Mouse (Mus musculus) midbrain, embryonic 11.5 days (tissue): ENCODE results near the gene Tacc2. TPM values are rescaled to one million over a fixed set of nuclear protein-coding genes. Genes with fewer than 3 reads are reported as not detected.

Experiments used
- ATAC-seq: fragments of 200-750 bp; cut with Nextera tagmentation; 2 replicates; pipeline ENCODE4 v1.8.0; 2017; ENCODE audit warnings: moderate TSS enrichment, moderate library complexity; ENCODE audit not compliant: low FRiP score
- DNase-seq: peaks from one replicate; pipeline ENCODE4 v3.0.0; 2015; ENCODE audit warnings: low spot score; ENCODE audit errors: missing footprints
- H3K27ac ChIP-seq: fragments of 300-500 bp; sonication (generic); 2 replicates; pipeline ENCODE4 v1.5.1; 2014; ENCODE audit warnings: low read depth, low read length
- H3K27me3 ChIP-seq: fragments of 300-500 bp; sonication (generic); 2 replicates; pipeline ENCODE4 v1.6.1; 2014; ENCODE audit warnings: mild to moderate bottlenecking, low read length, moderate library complexity, mixed read lengths; ENCODE audit not compliant: control insufficient read depth, insufficient read depth
- H3K36me3 ChIP-seq: fragments of 300-500 bp; sonication (generic); 2 replicates; pipeline ENCODE4 v1.6.1; 2014; ENCODE audit warnings: mild to moderate bottlenecking, low read length, moderate library complexity, mixed read lengths; ENCODE audit not compliant: control insufficient read depth, insufficient read depth
- H3K4me1 ChIP-seq: fragments of 300-500 bp; sonication (generic); 2 replicates; pipeline ENCODE4 v1.6.1; 2014; ENCODE audit warnings: low read length; ENCODE audit not compliant: control insufficient read depth, insufficient read depth
- H3K4me2 ChIP-seq: fragments of 300-500 bp; sonication (generic); 2 replicates; pipeline ENCODE4 v1.6.1; 2014; ENCODE audit warnings: mild to moderate bottlenecking, moderate library complexity
- H3K4me3 ChIP-seq: fragments of 300-500 bp; sonication (generic); 2 replicates; pipeline ENCODE4 v1.5.1; 2014; ENCODE audit warnings: low read depth, low read length
- H3K9ac ChIP-seq: fragments of 300-500 bp; sonication (generic); 2 replicates; pipeline ENCODE4 v1.6.1; 2014; ENCODE audit warnings: low read length
- H3K9me3 ChIP-seq: fragments of 300-500 bp; sonication (generic); 2 replicates; pipeline ENCODE4 v1.6.1; 2016; ENCODE audit warnings: low read length; ENCODE audit not compliant: control insufficient read depth
- WGBS: fragments of 180-500 bp; shearing (Covaris S2); extraction: QIAGEN DNeasy Blood & Tissue Kit; methylation state at CpG from one replicate; pipeline ENCODE4 v1.1.7; 2014; 5-methylcytosine and 5-hydroxymethylcytosine counted together
- polyA plus RNA-seq: library from polyadenylated mRNA; unstranded; fragments of >200 nt; fragmentation: Nextera tagmentation; extraction: Ambion mirVana; gene quantifications from 2 replicates; pipeline ENCODE4 v1.2.1, GENCODE M21; 2014

Gene Tacc2
- polyA plus RNA-seq, 1 experiment from 2014 or later = 47.3 TPM

DNA sequence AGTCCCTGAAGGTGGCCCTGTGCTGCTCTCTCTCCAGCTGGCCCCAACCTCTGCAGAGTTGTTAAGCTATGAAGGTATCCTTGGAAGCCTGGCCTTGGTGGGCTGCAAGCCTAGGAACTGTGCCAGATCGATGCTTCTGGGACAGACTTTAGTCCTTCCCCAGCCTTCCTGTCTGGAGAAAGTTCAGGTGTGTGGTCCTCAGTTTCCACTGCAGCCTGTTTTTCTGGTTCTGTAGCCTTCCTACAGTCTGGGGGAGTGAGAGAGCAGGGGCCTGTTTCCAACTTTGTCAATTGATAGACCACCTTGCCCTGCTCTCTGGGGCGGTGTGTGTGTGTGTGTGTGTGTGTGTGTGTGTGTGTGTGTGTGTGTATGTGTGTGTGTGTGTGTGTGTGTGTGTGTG lies 114.7 kb downstream of the Tacc2 start:
- peak; percentile 86 for DNase-seq

DNA sequence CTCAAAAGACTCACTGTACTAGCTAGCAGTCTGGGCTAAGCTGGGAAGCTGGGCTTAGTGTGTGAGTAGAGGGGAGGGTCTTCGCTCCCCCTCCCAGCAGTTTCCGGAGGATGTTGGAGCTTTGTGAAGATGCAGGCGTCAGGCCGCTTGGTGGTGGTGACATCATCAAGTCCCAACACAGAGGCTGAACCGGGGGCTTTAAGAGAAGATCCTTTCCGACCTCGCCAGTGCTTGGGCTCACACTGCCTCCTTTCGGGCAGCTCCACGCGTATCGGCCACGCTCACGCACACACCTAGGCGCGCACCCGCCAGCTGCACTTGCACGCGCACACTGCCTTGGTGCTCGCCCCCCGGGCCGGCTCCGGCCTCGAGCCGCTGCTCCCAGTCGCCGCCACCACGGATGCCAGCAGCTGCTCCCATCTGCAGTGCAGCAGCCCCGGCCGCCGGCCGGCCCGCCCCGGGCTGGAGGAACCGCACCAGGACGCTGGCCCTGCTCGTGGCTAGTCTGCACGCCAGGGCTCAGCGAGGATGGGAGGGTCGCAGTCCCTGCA lies 115.2 kb downstream of the Tacc2 start:
- DNase-seq = peak; percentile 99
- peaks cover 53% of the 10 kb centered on the region for H3K4me1 ChIP-seq
- peak overlapping the region; percentile 98 for H3K9ac ChIP-seq
- peak; percentile 90 for ATAC-seq
- peak overlapping the region; percentile 76 for H3K4me3 ChIP-seq
- under 1% methylated on average over 39 of the region's 39 CpGs for WGBS
- no peaks in the 10 kb centered on the region for H3K9me3 ChIP-seq
- H3K36me3 ChIP-seq = no peaks in the 10 kb centered on the region
- H3K4me2 ChIP-seq = peak overlapping the region; percentile 88
- H3K27me3 ChIP-seq = no peaks in the 10 kb centered on the region
- peak overlapping the region; percentile 97 for H3K27ac ChIP-seq

More for the DNA sequence above, 114.7 kb downstream of the Tacc2 start:
- WGBS = 56% methylated on average over 2 of the region's 2 CpGs
- Histone ChIP-seq H3K4me1 (peaks cover 48% of the 10 kb centered on the region), H3K9ac (peak overlapping the region; percentile 98; the same call in 1 of the 2 replicates), H3K9me3 (no peaks in the 10 kb centered on the region), H3K4me2 (peak overlapping the region; percentile 88; the same call in 1 of the 2 replicates), H3K4me3 (no peak overlapping the region), H3K27ac (peak overlapping the region; percentile 97), H3K36me3 (no peaks in the 10 kb centered on the region), H3K27me3 (no peaks in the 10 kb centered on the region)
- peak; percentile 4; the same call in 1 of the 2 replicates for ATAC-seq

- Histone ChIP-seq H3K9ac (peak overlapping the region; percentile 98), H3K4me1 (peaks cover 53% of the 10 kb centered on the region), H3K27ac (peak overlapping the region; percentile 97), H3K4me2 (peak overlapping the region; percentile 88), H3K36me3 (no peaks in the 10 kb centered on the region), H3K4me3 (peak overlapping the region; percentile 76), H3K9me3 (no peaks in the 10 kb centered on the region), H3K27me3 (no peaks in the 10 kb centered on the region)
- peak; percentile 95 for DNase-seq
- ATAC-seq = peak; percentile 47
- WGBS = 2% methylated on average over 19 of the region's 19 CpGs
Measured at GRCm38 (mm10) chr7:130692943-130693799, 115.9 kb downstream of the Tacc2 start.

DNA sequence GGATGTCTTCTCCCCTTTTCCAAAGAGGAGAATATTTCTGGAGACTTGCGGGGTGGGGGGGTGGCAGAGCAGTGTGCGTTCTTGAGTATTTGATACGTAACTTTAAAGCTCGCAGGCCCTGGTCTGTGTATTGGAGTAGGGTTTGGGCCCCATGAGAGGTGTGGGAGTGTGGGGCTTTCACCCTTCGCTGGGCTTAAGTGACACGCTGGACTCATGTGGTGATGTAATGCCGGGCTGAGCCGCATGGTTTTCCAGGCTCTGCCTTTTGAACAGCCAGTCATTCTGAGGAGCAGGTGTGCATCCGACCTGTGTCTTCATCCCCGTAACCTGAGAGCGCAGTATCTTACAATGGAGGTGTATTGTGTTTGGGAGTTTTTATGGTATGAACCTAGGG lies 116.6 kb downstream of the Tacc2 start:
- WGBS = 16% methylated on average over 11 of the region's 11 CpGs
- Histone ChIP-seq H3K27me3 (no peaks in the 10 kb centered on the region), H3K9ac (peak overlapping the region; percentile 98), H3K9me3 (no peaks in the 10 kb centered on the region), H3K27ac (no peak overlapping the region; the same call in 1 of the 2 replicates), H3K36me3 (no peaks in the 10 kb centered on the region), H3K4me1 (peaks cover 53% of the 10 kb centered on the region), H3K4me2 (peak overlapping the region; percentile 88), H3K4me3 (peak overlapping the region; percentile 76)
- peak; percentile 93 for DNase-seq
- no peak for ATAC-seq

GRCm38 (mm10) chr7:130695669-130696338 lies 118.6 kb downstream of the Tacc2 start:
- no peaks in the 10 kb centered on the region for H3K9me3 ChIP-seq
- DNase-seq (no peak), ATAC-seq (no peak)
- peaks cover 48% of the 10 kb centered on the region for H3K4me1 ChIP-seq
- no peaks in the 10 kb centered on the region for H3K27me3 ChIP-seq
- H3K9ac ChIP-seq = no peak overlapping the region
- H3K4me2 ChIP-seq = peak overlapping the region; percentile 3; the same call in 1 of the 2 replicates
- no peaks in the 10 kb centered on the region for H3K36me3 ChIP-seq
- no peak overlapping the region for H3K4me3 ChIP-seq
- H3K27ac ChIP-seq = no peak overlapping the region
- WGBS = 75% methylated on average over 13 of the region's 13 CpGs

GRCm38 (mm10) chr7:130696347-130697234 lies 119.4 kb downstream of the Tacc2 start:
- no peak overlapping the region for H3K4me3 ChIP-seq
- H3K4me1 ChIP-seq = peaks cover 47% of the 10 kb centered on the region
- WGBS = 66% methylated on average over 16 of the region's 16 CpGs
- peak overlapping the region; percentile 15; the same call in 1 of the 2 replicates for H3K4me2 ChIP-seq
- no peak for ATAC-seq
- no peak overlapping the region for H3K27ac ChIP-seq
- no peaks in the 10 kb centered on the region for H3K36me3 ChIP-seq
- H3K9me3 ChIP-seq = no peaks in the 10 kb centered on the region
- no peak overlapping the region for H3K9ac ChIP-seq
- no peaks in the 10 kb centered on the region for H3K27me3 ChIP-seq
- DNase-seq = peak; percentile 85

- no peak overlapping the region for H3K27ac ChIP-seq
- H3K27me3 ChIP-seq = no peaks in the 10 kb centered on the region
- H3K4me2 ChIP-seq = no peak overlapping the region
- no peak overlapping the region for H3K4me3 ChIP-seq
- no peak for DNase-seq
- no peaks in the 10 kb centered on the region for H3K36me3 ChIP-seq
- no peak for ATAC-seq
- H3K9ac ChIP-seq = no peak overlapping the region
- peaks cover 39% of the 10 kb centered on the region for H3K4me1 ChIP-seq
- no peaks in the 10 kb centered on the region for H3K9me3 ChIP-seq
Measured at GRCm38 (mm10) chr7:130698480-130698879, 121.2 kb downstream of the Tacc2 start.

- H3K27me3 ChIP-seq = no peaks in the 10 kb centered on the region
- H3K4me1 ChIP-seq = peaks cover 10% of the 10 kb centered on the region
- 89% methylated on average over 1 of the region's 1 CpGs for WGBS
- DNase-seq (no peak), ATAC-seq (no peak)
- H3K36me3 ChIP-seq = no peaks in the 10 kb centered on the region
- H3K9me3 ChIP-seq = no peaks in the 10 kb centered on the region
- H3K4me2 ChIP-seq = no peak overlapping the region
- H3K9ac ChIP-seq = no peak overlapping the region
- no peak overlapping the region for H3K4me3 ChIP-seq
- H3K27ac ChIP-seq = no peak overlapping the region
Measured at GRCm38 (mm10) chr7:130701336-130701735, 124.1 kb downstream of the Tacc2 start.
